Mouse (Mus musculus) lung, postnatal 14 days (tissue): ENCODE data around the gene Npdc1.
A peak's percentile ranks its signal among the peaks of the same experiment; 100 is the strongest.
"Not testable (repeated sequence)": the region's sequence is repeated elsewhere in the genome, so short reads cannot be mapped to it uniquely, and the experiment has no call there.

ENCODE experiments used
- DNase-seq: peaks from one replicate; pipeline ENCODE4 v3.0.0; 2021

The Npdc1 gene

DNA sequence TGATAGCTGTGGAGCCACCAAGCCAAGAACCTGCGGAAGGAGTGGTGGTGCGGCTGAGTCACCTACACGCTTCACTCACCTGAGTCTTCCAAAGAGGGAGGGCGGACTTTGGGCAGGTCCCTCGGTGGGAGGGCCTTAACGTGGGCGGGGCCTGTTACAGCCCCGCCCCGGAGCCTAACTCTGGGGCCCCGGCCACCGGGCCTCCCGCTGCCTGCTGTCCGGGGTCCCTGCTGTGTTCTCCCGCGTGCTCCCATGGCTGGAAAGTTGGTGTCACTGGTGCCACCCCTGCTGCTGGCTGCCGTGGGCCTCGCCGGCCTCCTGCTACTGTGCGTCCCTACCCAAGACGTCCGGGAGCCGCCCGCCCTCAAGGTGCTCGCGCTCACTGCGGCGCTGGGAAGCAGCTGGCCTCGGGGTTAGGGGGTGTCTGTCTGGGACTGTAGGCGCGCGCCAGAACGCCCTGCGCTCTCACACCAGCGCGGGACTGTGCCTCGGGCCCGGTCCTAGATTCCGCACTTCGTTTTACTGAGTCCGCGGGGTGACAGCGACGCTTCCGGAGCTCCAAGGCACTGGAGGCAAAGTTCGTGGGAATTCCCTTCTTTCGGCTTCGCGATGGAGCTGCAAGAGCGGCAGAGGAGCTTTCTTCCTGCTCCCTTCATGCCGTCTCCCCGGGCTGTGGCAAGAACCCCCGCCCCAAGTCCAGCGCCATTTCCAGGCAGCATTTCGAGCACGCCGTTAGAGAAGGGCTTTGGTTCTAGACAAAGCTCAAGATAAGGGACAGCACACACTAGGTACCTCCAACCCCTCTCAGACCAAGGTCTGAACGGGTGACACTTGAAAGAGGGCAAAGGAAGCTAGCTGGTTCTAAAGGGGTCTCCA lies 3.2 kb upstream of the Npdc1 start, which contains the start of gene Entpd2:
Gene Entpd2, plus strand, starts transcription at position 154 of the 876 bp plus-strand sequence.
- no peak for DNase-seq

GRCm38 (mm10) chr2:25396597-25396983 lies 2.6 kb upstream of the Npdc1 start:
- DNase-seq: no peak

GRCm38 (mm10) chr2:25397010-25397409 lies 2.1 kb upstream of the Npdc1 start:
- DNase-seq: no peak

DNA sequence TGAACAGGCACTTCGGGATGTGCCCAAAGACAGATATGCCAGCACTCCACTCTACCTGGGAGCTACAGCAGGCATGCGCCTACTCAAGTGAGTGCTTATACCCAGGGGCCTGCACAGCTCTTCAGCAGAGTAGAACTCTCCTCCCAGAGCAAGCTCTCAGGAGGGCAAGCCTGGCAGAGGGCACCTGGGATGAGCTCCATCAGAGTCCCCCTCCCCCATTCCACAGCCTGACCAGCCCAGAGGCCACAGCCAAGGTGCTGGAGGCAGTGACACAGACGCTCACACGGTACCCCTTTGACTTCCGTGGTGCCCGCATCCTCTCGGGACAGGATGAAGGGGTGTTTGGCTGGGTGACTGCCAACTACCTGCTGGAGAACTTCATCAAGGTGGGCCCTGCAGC lies 1.1 kb upstream of the Npdc1 start:
- no peak for DNase-seq

DNA sequence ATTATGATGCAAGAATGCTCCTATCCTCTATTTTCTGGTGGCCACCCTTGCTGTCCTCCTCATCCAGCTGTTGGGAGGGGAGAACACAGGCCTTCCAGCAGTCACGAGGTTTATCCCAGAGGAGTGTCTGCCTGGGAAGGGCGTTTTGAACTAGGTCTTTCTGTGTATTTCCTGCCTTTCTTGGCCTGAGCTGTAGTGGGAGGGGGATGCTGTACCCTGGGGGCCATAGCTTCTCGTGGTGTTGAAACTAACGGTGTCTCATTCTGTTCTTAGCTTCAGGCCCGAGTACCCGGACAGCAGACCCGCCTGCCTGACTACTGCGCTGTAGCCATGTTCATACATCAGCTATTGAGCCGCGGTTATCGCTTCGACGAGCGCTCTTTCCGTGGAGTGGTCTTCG lies 1.1 kb downstream of the Npdc1 start:
- no peak for DNase-seq

DNA sequence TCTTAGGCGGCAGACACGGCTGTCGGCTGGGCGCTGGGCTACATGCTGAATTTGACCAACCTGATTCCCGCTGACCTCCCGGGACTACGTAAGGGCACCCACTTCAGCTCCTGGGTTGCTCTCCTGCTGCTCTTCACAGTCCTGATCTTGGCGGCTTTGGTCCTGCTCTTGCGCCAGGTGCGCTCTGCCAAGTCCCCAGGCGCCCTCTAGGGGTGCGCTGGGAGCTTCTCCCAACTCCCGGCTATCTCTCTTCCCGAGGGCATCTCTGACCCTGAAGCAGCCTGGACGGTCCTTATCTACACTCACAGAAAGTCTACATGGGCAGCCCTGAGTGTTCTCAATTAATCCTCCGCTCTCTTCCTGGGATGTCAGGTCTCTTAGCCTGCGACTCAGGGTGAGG lies 1.6 kb downstream of the Npdc1 start:
- DNase-seq: peak; percentile 72

GRCm38 (mm10) chr2:25402377-25402971 lies 3.3 kb downstream of the Npdc1 start:
- DNase-seq: peak; percentile 89

DNA sequence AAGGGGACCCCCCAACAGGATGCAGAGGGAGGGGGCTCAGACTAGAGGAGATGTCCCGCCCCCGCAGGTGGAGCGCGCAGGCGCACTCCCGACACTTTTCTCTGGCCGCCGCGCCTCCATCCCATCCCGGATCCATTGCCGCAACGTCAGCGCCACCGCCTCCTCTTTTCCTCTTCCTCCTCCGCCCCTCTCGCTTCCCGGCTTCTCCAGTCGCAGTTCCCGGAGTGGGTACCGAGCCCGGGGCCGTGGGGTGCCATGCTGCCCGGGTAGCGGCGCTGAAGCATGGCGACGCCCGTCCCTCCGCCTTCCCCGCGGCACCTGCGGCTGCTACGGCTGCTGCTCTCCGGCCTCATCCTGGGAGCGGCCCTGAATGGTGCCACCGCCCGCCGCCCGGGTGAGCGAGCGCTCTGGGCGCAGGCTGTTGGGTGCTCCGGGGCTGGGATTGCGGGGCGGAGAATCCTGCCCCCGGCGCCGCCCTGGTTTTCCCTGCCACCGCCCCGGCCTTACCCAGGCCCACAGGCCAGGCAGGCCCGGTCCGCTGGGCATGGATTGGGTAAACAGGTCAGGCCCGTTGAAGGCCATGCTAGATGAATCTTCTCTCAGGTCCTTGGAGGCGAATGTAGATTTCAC lies 3.9 kb downstream of the Npdc1 start:
- DNase-seq: peak; percentile 68

DNA sequence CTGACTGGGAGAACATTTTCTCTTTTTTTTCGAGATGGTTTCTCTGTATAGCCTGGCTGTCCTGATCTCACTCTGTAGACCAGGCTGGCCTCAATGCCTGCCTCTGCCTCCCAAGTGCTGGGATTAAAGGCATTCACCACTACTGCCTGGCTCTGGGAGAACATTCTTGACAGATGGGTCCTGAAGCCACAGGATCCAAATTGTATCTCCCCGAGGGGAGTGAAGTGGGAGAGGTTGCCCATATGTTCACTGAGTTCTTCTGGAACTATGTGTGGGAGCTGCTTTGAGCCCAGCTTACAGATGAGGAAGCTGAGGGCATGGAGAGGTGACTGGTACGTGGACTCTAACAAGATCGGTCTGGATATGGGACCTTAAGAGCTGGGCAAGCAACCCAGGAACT lies 4.8 kb downstream of the Npdc1 start:
- DNase-seq: no peak

DNA sequence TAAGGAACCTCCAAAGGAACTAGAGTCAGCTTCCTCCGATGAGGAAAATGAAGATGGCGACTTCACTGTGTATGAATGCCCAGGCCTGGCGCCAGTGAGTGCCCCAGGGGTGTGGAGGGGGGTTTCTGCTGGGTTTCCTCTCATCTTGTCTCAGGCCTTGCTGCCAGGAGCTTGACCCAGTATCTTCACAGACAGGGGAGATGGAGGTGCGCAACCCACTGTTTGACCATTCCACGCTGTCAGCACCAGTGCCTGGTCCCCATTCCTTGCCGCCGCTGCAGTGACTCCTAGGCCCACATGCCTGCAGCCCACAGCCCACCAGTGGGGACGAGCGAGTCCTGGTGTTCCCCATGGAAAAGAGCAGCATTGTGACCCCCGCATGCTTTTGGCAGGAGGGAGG lies 9.8 kb downstream of the Npdc1 start:
- no peak for DNase-seq

GRCm38 (mm10) chr2:25413436-25413835 lies 14.3 kb downstream of the Npdc1 start:
- not testable (repeated sequence) for DNase-seq

GRCm38 (mm10) chr2:25417426-25417825 lies 18.3 kb downstream of the Npdc1 start:
- DNase-seq: no peak

- DNase-seq: peak; percentile 59
These were observed 22.7 kb downstream of the Npdc1 start for GRCm38 (mm10) chr2:25421896-25422295.

DNA sequence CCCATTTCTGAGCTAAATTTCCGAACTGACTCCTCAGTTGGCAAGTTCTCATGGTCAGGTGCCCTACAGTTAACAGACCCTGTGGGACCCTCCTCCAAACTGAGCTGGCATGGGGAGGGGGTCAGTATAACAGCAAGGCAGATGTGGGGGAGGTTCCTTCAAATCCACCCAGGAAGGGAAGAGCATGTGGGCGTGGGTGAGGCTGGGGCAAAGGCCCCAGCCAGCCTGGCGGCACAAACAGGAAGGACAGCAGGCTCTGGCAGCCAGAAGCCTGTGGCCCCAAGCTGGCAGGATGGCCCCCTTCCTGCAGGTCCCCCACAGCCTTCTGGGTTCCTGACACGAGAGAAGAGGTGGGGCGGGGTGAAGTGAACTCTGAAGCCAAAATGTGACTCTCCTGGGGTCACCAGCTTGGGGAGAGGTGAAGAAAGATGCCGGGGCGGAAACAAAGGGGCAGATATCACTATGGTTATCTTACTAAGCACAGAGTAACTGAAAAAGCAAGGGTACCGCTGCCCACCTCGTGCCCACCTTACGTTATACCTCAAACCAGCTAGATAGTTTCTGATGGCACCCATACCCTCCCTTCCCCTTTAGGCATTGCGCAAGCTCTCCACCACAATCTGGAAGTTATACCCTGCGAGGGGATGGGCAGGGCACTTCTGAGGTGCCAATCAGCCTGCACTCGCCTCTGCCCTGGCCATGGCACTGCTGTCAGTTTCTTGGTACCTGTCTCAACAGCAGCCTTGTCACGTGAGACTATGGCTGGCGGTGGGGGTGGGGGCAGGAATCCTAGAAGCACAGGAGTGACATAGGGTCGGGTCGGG lies 23.6 kb downstream of the Npdc1 start, which contains the start of gene Fut7:
Gene Fut7, plus strand, starts transcription at position 681 of the 824 bp plus-strand sequence.
- DNase-seq: no peak

DNA sequence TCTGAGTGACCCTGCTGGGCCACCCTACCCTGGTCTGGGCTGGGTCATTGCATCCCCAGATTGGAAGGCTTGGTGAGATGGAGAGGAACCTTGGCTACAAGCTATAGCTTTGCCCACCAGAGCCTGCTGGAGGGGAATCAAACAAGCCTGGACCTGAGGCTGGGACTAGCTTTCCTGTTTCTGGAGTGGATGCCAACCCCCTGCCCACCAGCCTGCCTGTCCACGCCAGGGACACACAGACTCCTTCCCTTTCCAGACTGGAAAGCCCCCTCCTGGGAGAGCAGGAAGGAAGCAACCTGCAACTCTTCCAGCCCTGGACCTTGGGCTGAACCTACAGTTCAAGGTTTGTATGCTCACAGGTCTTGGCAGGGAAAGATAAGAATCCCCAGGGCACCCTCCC lies 24.5 kb downstream of the Npdc1 start:
- no peak for DNase-seq

DNA sequence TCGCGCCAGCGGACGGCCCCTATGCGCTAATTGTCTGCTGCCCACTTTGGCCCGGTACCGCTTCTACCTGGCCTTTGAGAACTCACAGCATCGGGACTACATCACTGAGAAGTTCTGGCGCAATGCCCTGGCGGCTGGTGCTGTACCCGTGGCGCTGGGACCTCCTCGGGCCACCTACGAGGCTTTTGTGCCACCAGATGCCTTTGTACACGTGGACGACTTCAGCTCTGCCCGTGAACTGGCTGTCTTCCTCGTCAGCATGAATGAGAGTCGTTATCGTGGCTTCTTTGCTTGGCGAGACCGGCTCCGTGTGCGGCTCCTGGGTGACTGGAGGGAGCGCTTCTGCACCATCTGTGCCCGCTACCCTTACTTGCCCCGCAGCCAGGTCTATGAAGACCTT lies 26.3 kb downstream of the Npdc1 start:
- no peak for DNase-seq

DNA sequence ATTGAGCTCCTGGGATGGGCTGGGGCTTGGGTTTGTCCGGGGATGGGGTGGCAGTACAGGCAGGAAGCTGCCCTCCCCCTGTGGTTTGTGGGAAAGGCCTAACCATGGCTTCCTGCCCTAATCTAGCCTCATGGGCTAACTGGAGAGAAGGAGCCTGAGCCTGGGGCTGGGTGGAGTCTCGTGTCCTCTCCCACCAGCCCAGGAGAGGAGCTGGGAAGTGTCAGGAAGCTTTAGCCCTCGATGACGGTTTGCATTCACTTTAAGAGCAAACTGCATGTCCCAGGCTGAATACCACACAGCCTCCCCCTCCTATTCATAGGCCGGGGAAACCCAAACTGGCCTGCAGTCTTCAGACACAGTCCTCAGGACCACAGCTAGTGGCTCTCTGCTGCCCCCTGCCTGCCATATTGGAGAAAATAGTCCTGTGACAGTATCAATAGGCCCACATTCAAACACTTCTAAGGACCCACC lies 27.6 kb downstream of the Npdc1 start:
- DNase-seq: peak; percentile 78

DNA sequence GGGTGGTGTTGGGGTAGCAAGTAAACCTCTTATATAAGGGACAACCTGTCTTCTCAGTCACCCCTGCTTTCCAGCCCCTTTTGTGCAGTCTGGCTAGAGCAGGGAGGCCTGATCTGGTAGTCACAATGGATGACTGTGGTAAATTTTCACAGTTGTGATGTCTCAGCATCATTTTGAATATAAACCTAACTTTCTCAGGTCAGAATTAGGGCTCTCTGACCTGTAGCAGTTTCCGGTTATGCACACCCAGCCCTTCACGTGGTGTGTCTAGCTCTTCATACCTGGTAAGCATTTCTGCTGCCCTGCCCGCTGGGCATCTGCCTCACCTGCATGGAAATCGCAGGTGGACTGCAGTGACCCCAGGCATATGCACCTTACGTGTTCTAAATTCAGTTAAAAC lies 28.1 kb downstream of the Npdc1 start:
- DNase-seq: no peak

GRCm38 (mm10) chr2:25428442-25429236 lies 29.5 kb downstream of the Npdc1 start, which contains the start of gene Abca2:
Gene Abca2 (plus strand): TSS chr2:25428703.
- peak; percentile 93 for DNase-seq

GRCm38 (mm10) chr2:25429435-25430180 lies 30.5 kb downstream of the Npdc1 start:
- DNase-seq: no peak
